Mouse (Mus musculus) CH12F3 (cell line): ENCODE measurements around the gene Slc12a9.

Experiments used
- in situ Hi-C: fragments of 300-500 bp; cut with MboI; formaldehyde crosslinking; loops from 2 replicates; pipeline ENCODE4 v1.14.3; 2020; ENCODE audit warnings: low sequenced_read_pairs

Slc12a9 gene

GRCm38 (mm10) chr5:137313466-137314192 is 19.8 kb downstream of the Slc12a9 start:
- in situ Hi-C loops: no loop called here

GRCm38 (mm10) chr5:137308356-137308755 is 25.0 kb downstream of the Slc12a9 start:
- in situ Hi-C loops: no loop called here

- in situ Hi-C loops: no loop called here
Measured at GRCm38 (mm10) chr5:137307071-137307912, 26.1 kb downstream of the Slc12a9 start, which contains the start of gene Srrt. Gene Srrt (minus strand): TSS chr5:137307674.

GRCm38 (mm10) chr5:137306439-137307005 is 26.9 kb downstream of the Slc12a9 start:
- in situ Hi-C loops: no loop called here

- in situ Hi-C loops: no loop called here
Measured at GRCm38 (mm10) chr5:137305822-137306221, 27.6 kb downstream of the Slc12a9 start.

GRCm38 (mm10) chr5:137304816-137305215 is 28.6 kb downstream of the Slc12a9 start:
- in situ Hi-C loops: no loop called here

GRCm38 (mm10) chr5:137304165-137304564 is 29.2 kb downstream of the Slc12a9 start:
- in situ Hi-C loops: no loop called here

- in situ Hi-C loops: no loop called here
Measured at GRCm38 (mm10) chr5:137303609-137304008, 29.8 kb downstream of the Slc12a9 start.

GRCm38 (mm10) chr5:137301253-137301652 is 32.1 kb downstream of the Slc12a9 start:
- in situ Hi-C loops: no loop called here

GRCm38 (mm10) chr5:137299240-137299639 is 34.2 kb downstream of the Slc12a9 start:
- in situ Hi-C loops: no loop called here

GRCm38 (mm10) chr5:137297126-137297525 is 36.3 kb downstream of the Slc12a9 start:
- in situ Hi-C loops: no loop called here

GRCm38 (mm10) chr5:137295712-137296111 is 37.7 kb downstream of the Slc12a9 start:
- in situ Hi-C loops: no loop called here

GRCm38 (mm10) chr5:137295296-137295695 is 38.1 kb downstream of the Slc12a9 start:
- in situ Hi-C loops: no loop called here

- in situ Hi-C loops: no loop called here
Measured at GRCm38 (mm10) chr5:137294744-137295093, 38.7 kb downstream of the Slc12a9 start.

- in situ Hi-C loops: no loop called here
Measured at GRCm38 (mm10) chr5:137293839-137294743, 39.3 kb downstream of the Slc12a9 start, which contains the start of gene Ufsp1. Gene Ufsp1 (plus strand): TSS chr5:137294629.

- in situ Hi-C loops: no loop called here
Measured at GRCm38 (mm10) chr5:137293282-137293681, 40.1 kb downstream of the Slc12a9 start.

- in situ Hi-C loops: no loop called here
Measured at GRCm38 (mm10) chr5:137291381-137291926, 41.9 kb downstream of the Slc12a9 start.

- in situ Hi-C loops: no loop called here
Measured at GRCm38 (mm10) chr5:137290677-137291076, 42.7 kb downstream of the Slc12a9 start.

- in situ Hi-C loops: no loop called here
Measured at GRCm38 (mm10) chr5:137289591-137290365, 43.6 kb downstream of the Slc12a9 start.
